ENCODE assay signal across 23 mouse cellular contexts in genomic region chr2:55447298-55447697, GRCm38 (mm10). TPM values are rescaled to one million over a fixed set of nuclear protein-coding genes. Genes with fewer than 3 reads are reported as not detected.
A peak's percentile ranks its signal among the peaks of the same experiment; 100 is the strongest.
DNase-seq lines count a peak whose midpoint lies in the region; ATAC-seq and TF ChIP-seq lines count a peak whose summit lies in the region.
"Had no signal": no experiment of that assay in that cellular context is flagged by ENCODE, and none has a peak within 500 bp of the region (broad histone marks: within the 10 kb centered on the region; RNA-seq: fewer than 3 reads in every experiment).

No protein-coding gene starts in this region.

- H3K9ac ChIP-seq in neural tube, embryonic 13.5 days: no peak overlapping the region
- no peak overlapping the region for H3K9ac ChIP-seq in neural tube, embryonic 15.5 days (replicated peaks)
- no peak overlapping the region for H3K9ac ChIP-seq in neural tube, embryonic 14.5 days (replicated peaks; ENCODE audit: low read depth, low read length)

- no peaks in the 10 kb centered on the region for H3K36me3 ChIP-seq in neural tube, embryonic 13.5 days
- no peaks in the 10 kb centered on the region for H3K36me3 ChIP-seq in neural tube, embryonic 15.5 days
- H3K36me3 ChIP-seq in neural tube, embryonic 14.5 days (ENCODE audit: control insufficient read depth, insufficient read depth, low read length): no peaks in the 10 kb centered on the region
- H3K36me3 ChIP-seq: G1E had no signal

- no peaks in the 10 kb centered on the region for H3K9me3 ChIP-seq in neural tube, embryonic 13.5 days
- no peaks in the 10 kb centered on the region for H3K9me3 ChIP-seq in neural tube, embryonic 15.5 days (replicated peaks)
- H3K9me3 ChIP-seq in neural tube, embryonic 14.5 days (ENCODE audit: control insufficient read depth, low read length): no peaks in the 10 kb centered on the region
- H3K9me3 ChIP-seq: G1E had no signal

- no peak overlapping the region for H3K4me3 ChIP-seq in layer of hippocampus, adult 2 months
- no peak overlapping the region for H3K4me3 ChIP-seq in neural tube, embryonic 13.5 days
- H3K4me3 ChIP-seq in neural tube, embryonic 15.5 days (replicated peaks): no peak overlapping the region
- H3K4me3 ChIP-seq in neural tube, embryonic 14.5 days (ENCODE audit: low read depth, low read length): no peak overlapping the region

- ATAC-seq in neural tube, embryonic 13.5 days (ENCODE audit: low read depth): peak; percentile 76; the same call in 1 of the 2 replicates
- ATAC-seq in neural tube, embryonic 15.5 days (ENCODE audit: low FRiP score): no peak
- ATAC-seq in neural tube, embryonic 14.5 days (ENCODE audit: low read depth): peak; percentile 66; the same call in 1 of the 2 replicates
- ATAC-seq: activated CD4-positive, CD25-positive, alpha-beta regulatory T cell, adult 4 months; CD4-positive, CD25-positive, alpha-beta regulatory T cell, adult 4 months; Patski had no signal

- H3K4me2 ChIP-seq in neural tube, embryonic 13.5 days: no peak overlapping the region
- H3K4me2 ChIP-seq in neural tube, embryonic 15.5 days: no peak overlapping the region
- H3K4me2 ChIP-seq in neural tube, embryonic 14.5 days (ENCODE audit: low read depth, low read length): no peak overlapping the region

- no peak for DNase-seq in layer of hippocampus, adult 2 months (ENCODE audit: low spot score in 2 of 2)
- no peak for DNase-seq in layer of hippocampus, adult 11-12 months (ENCODE audit: low spot score)
- no peak for DNase-seq in neural tube, embryonic 10.5 days (ENCODE audit: extremely low spot score, low spot score)
- DNase-seq: adrenal gland, adult 2 months; adrenal gland, adult 8-10 months; adrenal gland, postnatal 10 days; adrenal gland, postnatal 14 days; adrenal gland, postnatal 25 days; adrenal gland, postnatal 36 days; B cell, adult 2 months; cerebellum, adult 11 months; cerebellum, adult 11-12 months; cerebellum, adult 18-20 months had no signal

- H3K27ac ChIP-seq in layer of hippocampus, adult 2 months: peak overlapping the region; percentile 28; the same call in 1 of the 2 replicates
- no peak overlapping the region for H3K27ac ChIP-seq in neural tube, embryonic 13.5 days (replicated peaks)
- H3K27ac ChIP-seq in neural tube, embryonic 15.5 days (replicated peaks): no peak overlapping the region
- H3K27ac ChIP-seq in neural tube, embryonic 14.5 days (ENCODE audit: low read depth, low read length): no peak overlapping the region

- no peaks in the 10 kb centered on the region for H3K27me3 ChIP-seq in neural tube, embryonic 13.5 days
- no peaks in the 10 kb centered on the region for H3K27me3 ChIP-seq in neural tube, embryonic 15.5 days (replicated peaks)
- H3K27me3 ChIP-seq in neural tube, embryonic 14.5 days (ENCODE audit: control insufficient read depth, insufficient read depth, low read length): no peaks in the 10 kb centered on the region
- H3K27me3 ChIP-seq: CH12.LX, Patski had no signal

- TF ChIP-seq CTCF in layer of hippocampus, adult 2 months (conservative IDR thresholded peaks at IDR 0.05): no peak

- peaks cover 16% of the 10 kb centered on the region for H3K4me1 ChIP-seq in neural tube, embryonic 13.5 days (replicated peaks)
- no peaks in the 10 kb centered on the region for H3K4me1 ChIP-seq in neural tube, embryonic 15.5 days
- H3K4me1 ChIP-seq in neural tube, embryonic 14.5 days (ENCODE audit: control insufficient read depth, insufficient read depth, low read length): no peaks in the 10 kb centered on the region

RNA-seq across cellular contexts. Expression of gene Kcnj3, which starts 11.5 kb away (rescaled TPM):
- total RNA-seq in layer of hippocampus, adult 2 months (2021): 100 to 1,000 TPM; 112 to 124 TPM
- 2.9 and 3.1 TPM in 2 replicates for polyA plus RNA-seq in neural tube, embryonic 13.5 days (2015; fragmentation: Nextera tagmentation; extraction: Ambion mirVana)
- 5.0 and 5.4 TPM in 2 replicates for polyA plus RNA-seq in neural tube, embryonic 15.5 days (2015; fragmentation: Nextera tagmentation; extraction: Ambion mirVana)
- 8.1 and 8.4 TPM in 2 replicates for polyA plus RNA-seq in neural tube, embryonic 14.5 days (2014; fragmentation: Nextera tagmentation; extraction: Ambion mirVana)
- total RNA-seq: CH12.LX, MEL had no signal
- polyA plus RNA-seq: activated CD4-positive, CD25-positive, alpha-beta regulatory T cell, adult 4 months; C2C12; CD4-positive, CD25-positive, alpha-beta regulatory T cell, adult 4 months; G1E; Patski had no signal
